Mouse (Mus musculus) MEL (cell line): ENCODE results near the gene Ccdc171. TPM values are rescaled to one million over a fixed set of nuclear protein-coding genes. Genes with fewer than 3 reads are reported as not detected.

ENCODE experiments used
- DNase-seq: peaks from one replicate; pipeline ENCODE4 v3.0.0; 2011; ENCODE audit warnings: low read depth, low spot score
- H3K27ac ChIP-seq: 2 replicates; pipeline ENCODE4 v1.5.1; 2012; ENCODE audit warnings: low read depth, mild to moderate bottlenecking, control low read depth, low read length, moderate library complexity; ENCODE audit not compliant: control insufficient read depth
- H3K27me3 ChIP-seq, 2 experiments: fragments of 150-350 bp in 1 of 2; sonication (generic) in 1 of 2; 2 replicates each; pipeline ENCODE4 v1.6.1; 2012; ENCODE audit warnings: low read length in 2 of 2, mild to moderate bottlenecking in 2 of 2, improper control_type of control experiment in 1 of 2, moderate library complexity in 1 of 2; ENCODE audit not compliant: insufficient read depth in 2 of 2, control insufficient read depth in 1 of 2
- H3K36me3 ChIP-seq, 2 experiments: 2 replicates each; pipeline ENCODE4 v1.6.1; 2012 to 2014; ENCODE audit warnings: low read length in 2 of 2, improper control_type of control experiment in 1 of 2, inconsistent platforms in 1 of 2, mild to moderate bottlenecking in 1 of 2; ENCODE audit not compliant: insufficient read depth in 2 of 2, control insufficient read depth in 1 of 2
- H3K4me1 ChIP-seq, 2 experiments: fragments of 150-350 bp in 1 of 2; sonication (generic) in 1 of 2; 2 replicates each; pipeline ENCODE4 v1.6.1; 2012; ENCODE audit warnings: low read length in 2 of 2, improper control_type of control experiment in 1 of 2, mild to moderate bottlenecking in 1 of 2; ENCODE audit not compliant: insufficient read depth in 2 of 2, control insufficient read depth in 1 of 2
- H3K4me3 ChIP-seq, 2 experiments: fragments of 150-350 bp in 1 of 2; sonication (generic) in 1 of 2; 2 replicates each; pipeline ENCODE4 v1.5.1; 2012; ENCODE audit warnings: low read depth in 2 of 2, low read length in 2 of 2, mild to moderate bottlenecking in 2 of 2, moderate library complexity in 2 of 2, control low read depth in 1 of 2, improper control_type of control experiment in 1 of 2; ENCODE audit not compliant: control insufficient read depth in 1 of 2, insufficient read depth in 1 of 2
- H3K79me2 ChIP-seq: 2 replicates; pipeline ENCODE4 v1.6.1; 2012; ENCODE audit warnings: mild to moderate bottlenecking, low read length, moderate library complexity; ENCODE audit not compliant: control insufficient read depth, poor library complexity, insufficient read depth
- H3K9ac ChIP-seq: 2 replicates; pipeline ENCODE4 v1.6.1; 2012; ENCODE audit warnings: low read depth, mild to moderate bottlenecking, control low read depth, low read length, moderate library complexity; ENCODE audit not compliant: control insufficient read depth, poor library complexity, severe bottlenecking
- H3K9me3 ChIP-seq: fragments of 150-350 bp; sonication (generic); replicated peaks from 2 replicates; pipeline ENCODE4 v1.6.1; 2012; ENCODE audit warnings: mild to moderate bottlenecking, low read length, improper control_type of control experiment, moderate library complexity; ENCODE audit not compliant: insufficient read depth
- CHD1 ChIP-seq: IDR thresholded peaks from 2 replicates; pipeline ENCODE4 v1.6.1; 2012; ENCODE audit warnings: low read depth, mild to moderate bottlenecking, inconsistent platforms, low read length, improper control_type of control experiment
- CHD2 ChIP-seq: IDR thresholded peaks from 2 replicates; pipeline ENCODE4 v1.6.1; 2011; ENCODE audit warnings: low read length, improper control_type of control experiment
- E2F4 ChIP-seq: IDR thresholded peaks from 2 replicates; pipeline ENCODE4 v1.6.1; 2011; ENCODE audit warnings: low read depth, low read length, improper control_type of control experiment, borderline replicate concordance
- GABPA ChIP-seq: IDR thresholded peaks from 2 replicates; pipeline ENCODE4 v1.6.1; 2012; ENCODE audit warnings: low read depth, mild to moderate bottlenecking, inconsistent platforms, low read length, improper control_type of control experiment, moderate library complexity
- JUND ChIP-seq: IDR thresholded peaks from 2 replicates; pipeline ENCODE4 v1.6.1; 2011; ENCODE audit warnings: low read depth, mild to moderate bottlenecking, improper control_type of control experiment, low read length
- MAFK ChIP-seq: IDR thresholded peaks from 2 replicates; pipeline ENCODE4 v1.6.1; 2011; ENCODE audit warnings: low read depth, mild to moderate bottlenecking, low read length, improper control_type of control experiment, borderline replicate concordance
- MEF2A ChIP-seq: IDR thresholded peaks from 2 replicates; pipeline ENCODE4 v1.6.1; 2014; ENCODE audit warnings: low read depth, mild to moderate bottlenecking, inconsistent platforms, low read length, improper control_type of control experiment; ENCODE audit not compliant: poor library complexity, insufficient replicate concordance, severe bottlenecking; ENCODE audit errors: extremely low read depth
- NRF1 ChIP-seq: IDR thresholded peaks from 2 replicates; pipeline ENCODE4 v1.6.1; 2014; ENCODE audit warnings: low read depth, mild to moderate bottlenecking, inconsistent platforms, low read length, improper control_type of control experiment, moderate library complexity; ENCODE audit not compliant: poor library complexity, insufficient read depth, severe bottlenecking
- POLR2AphosphoS5 ChIP-seq: IDR thresholded peaks from 2 replicates; pipeline ENCODE4 v1.6.1; 2012; ENCODE audit warnings: low read depth, borderline replicate concordance, mild to moderate bottlenecking, inconsistent platforms, low read length, moderate library complexity, mixed read lengths
- UBTF ChIP-seq: IDR thresholded peaks from 2 replicates; pipeline ENCODE4 v1.6.1; 2012; ENCODE audit warnings: low read depth, mild to moderate bottlenecking, inconsistent platforms, low read length, improper control_type of control experiment, moderate library complexity, borderline replicate concordance; ENCODE audit not compliant: insufficient read depth
- USF2 ChIP-seq, 2 experiments: IDR thresholded peaks; 2 replicates each; pipeline ENCODE4 v1.6.1; 2011 to 2012; ENCODE audit warnings: improper control_type of control experiment in 2 of 2, low read length in 2 of 2, borderline replicate concordance in 1 of 2, inconsistent platforms in 1 of 2, low read depth in 1 of 2, mild to moderate bottlenecking in 1 of 2; ENCODE audit not compliant: insufficient read depth in 1 of 2
- ZC3H11A ChIP-seq: IDR thresholded peaks from 2 replicates; pipeline ENCODE4 v1.6.1; 2012; ENCODE audit warnings: low read depth, mild to moderate bottlenecking, inconsistent platforms, low read length, improper control_type of control experiment
- polyA plus RNA-seq, 2 experiments: library from polyadenylated mRNA; stranded (reverse) in 1 of 2; unstranded in 1 of 2; fragments of >175 nt in 1 of 2; fragments of >200 nt in 1 of 2; gene quantifications; 2 replicates each; pipeline versions ENCODE4 v1.2.1 to v1.2.4; 2012; ENCODE audit warnings: low replicate concordance in 2 of 2, low read depth in 1 of 2; ENCODE audit not compliant: insufficient read length in 2 of 2, insufficient read depth in 1 of 2, missing spikeins in 1 of 2
- total RNA-seq: library from RNA; depleted of rRNA; stranded (reverse); fragments of 300-350 nt; gene quantifications from 2 replicates; pipeline ENCODE4 v1.2.3, GENCODE M21; 2012

The Ccdc171 gene
- total and polyA plus RNA-seq, 3 experiments: 1.6 to 1.8 TPM; not detected in 1

DNA sequence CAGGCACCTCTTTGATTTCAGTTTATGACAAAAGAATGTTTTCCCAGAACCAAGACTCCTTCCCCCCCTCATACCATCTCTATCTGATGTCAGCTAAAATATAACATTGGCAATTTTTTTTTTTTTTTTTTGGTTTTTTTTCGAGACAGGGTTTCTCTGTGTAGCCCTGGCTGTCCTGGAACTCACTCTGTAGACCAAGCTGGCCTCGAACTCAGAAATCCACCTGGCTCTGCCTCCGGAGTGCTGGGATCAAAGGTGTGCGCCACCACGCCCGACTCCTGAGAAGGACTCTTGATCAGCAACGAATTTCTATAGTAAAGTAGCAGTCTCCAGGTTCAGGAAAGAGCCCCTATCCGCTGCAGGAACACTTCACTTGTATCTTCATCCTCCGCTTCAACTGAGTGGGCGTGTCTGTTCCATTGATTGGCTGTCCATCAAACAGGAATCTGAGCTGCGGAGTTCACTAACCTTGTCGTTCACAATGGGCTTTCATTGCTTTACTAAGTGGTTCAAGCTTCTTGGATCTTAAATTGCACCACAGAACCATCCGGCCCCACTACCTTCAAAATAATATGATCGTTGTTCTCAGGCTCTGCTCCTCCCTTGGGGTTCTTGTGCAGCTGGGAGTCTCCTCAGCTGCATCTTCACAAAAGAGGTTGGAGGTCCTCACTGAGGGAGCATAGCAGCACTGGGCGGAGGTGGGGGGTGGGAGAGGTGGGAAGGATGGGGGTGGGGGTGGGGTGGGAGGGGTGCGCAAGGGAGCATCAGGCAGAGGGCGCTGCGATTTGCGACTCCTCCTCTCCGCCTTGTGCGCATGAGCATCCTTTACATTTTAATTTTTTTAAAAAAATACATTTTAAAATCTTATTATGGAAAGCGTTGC is 24.9 kb upstream of the Ccdc171 start:
- peaks cover 0 to 2% of the 10 kb centered on the region in 2 experiments; a peak in 1 of 4 replicates for H3K4me1 ChIP-seq
- H3K36me3 ChIP-seq: no peaks in the 10 kb centered on the region
- H3K79me2 ChIP-seq: no peaks in the 10 kb centered on the region
- H3K9ac ChIP-seq: no peak overlapping the region
- no peak overlapping the region for H3K27ac ChIP-seq
- no peaks in the 10 kb centered on the region for H3K9me3 ChIP-seq
- H3K27me3 ChIP-seq: no peaks in the 10 kb centered on the region
- TF ChIP-seq CHD2 (no peak), MAFK (no peak), GABPA (no peak), ZC3H11A (no peak), JUND (no peak), MEF2A (no peak)
- no peak for DNase-seq
- H3K4me3 ChIP-seq: no peak overlapping the region

DNA sequence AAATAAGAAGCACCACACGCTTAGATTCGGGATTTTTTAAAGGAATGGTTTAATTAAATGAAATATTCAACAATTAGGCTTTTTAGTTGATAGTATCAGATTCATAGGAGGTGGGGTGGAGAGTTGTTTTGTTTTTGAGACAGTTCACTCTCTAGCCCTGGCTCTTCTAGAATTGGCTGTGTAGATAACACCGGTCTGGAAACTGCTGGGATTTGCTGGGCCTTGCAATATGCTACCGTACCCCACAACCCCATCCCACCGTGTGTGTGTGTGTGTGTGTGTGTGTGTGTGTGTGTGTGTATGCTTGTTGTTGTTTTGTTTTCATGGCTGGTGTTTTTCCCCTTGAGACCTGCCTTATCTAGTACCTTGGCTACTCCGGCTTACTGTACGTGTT is 24.3 kb upstream of the Ccdc171 start:
- Histone ChIP-seq H3K36me3 (no peaks in the 10 kb centered on the region), H3K4me1 (peaks cover 0 to 2% of the 10 kb centered on the region in 2 experiments; a peak in 1 of 4 replicates), H3K9me3 (no peaks in the 10 kb centered on the region), H3K9ac (no peak overlapping the region), H3K4me3 (no peak overlapping the region), H3K79me2 (no peaks in the 10 kb centered on the region), H3K27me3 (no peaks in the 10 kb centered on the region), H3K27ac (no peak overlapping the region)
- DNase-seq: no peak
- TF ChIP-seq USF2 (IDR thresholded peaks at IDR 0.05; ENCODE audit: borderline replicate concordance in 1 of 2, insufficient read depth in 1 of 2, low read depth in 1 of 2, low read length in 2 of 2) (no peak), CHD1 (no peak), UBTF (no peak), E2F4 (no peak), NRF1 (no peak), POLR2AphosphoS5 (no peak), MEF2A (no peak)
